Mouse (Mus musculus): ENCODE data around the gene Sort1.
"Not testable (repeated sequence)": the region's sequence is repeated elsewhere in the genome, so short reads cannot be mapped to it uniquely, and the experiment has no call there.

The Sort1 gene

GRCm38 (mm10) chr3:108283781-108284601 lies at the start of gene Sort1:
Gene Sort1 (plus strand): TSS chr3:108284082.
- DNase-seq: peak; percentile 92

GRCm38 (mm10) chr3:108237474-108238102 lies 46.3 kb upstream of the Sort1 start:
- DNase-seq: not testable (repeated sequence)

- no peak for DNase-seq
Observed at GRCm38 (mm10) chr3:108241243-108241839, 42.5 kb upstream of the Sort1 start.

DNA sequence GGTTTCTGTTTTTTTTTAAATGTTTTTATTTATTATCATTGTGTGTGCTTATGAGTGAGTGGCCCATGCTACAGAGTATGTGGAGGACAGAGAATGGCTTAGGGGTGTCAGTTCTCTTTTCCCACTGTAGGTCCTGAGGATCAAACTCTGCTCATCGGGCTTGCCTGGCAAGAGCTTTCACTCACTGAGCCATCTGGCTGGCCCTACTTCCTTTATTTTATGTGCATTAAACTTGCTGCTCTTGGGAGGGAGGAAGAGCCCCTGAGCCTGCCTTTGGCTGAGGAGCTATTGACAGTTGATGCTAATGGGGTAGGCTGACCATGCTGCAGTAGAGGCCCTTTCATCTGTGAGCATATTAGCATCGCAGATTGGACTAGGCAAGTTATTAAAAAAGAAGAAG lies 37.0 kb upstream of the Sort1 start:
- no peak for DNase-seq

DNA sequence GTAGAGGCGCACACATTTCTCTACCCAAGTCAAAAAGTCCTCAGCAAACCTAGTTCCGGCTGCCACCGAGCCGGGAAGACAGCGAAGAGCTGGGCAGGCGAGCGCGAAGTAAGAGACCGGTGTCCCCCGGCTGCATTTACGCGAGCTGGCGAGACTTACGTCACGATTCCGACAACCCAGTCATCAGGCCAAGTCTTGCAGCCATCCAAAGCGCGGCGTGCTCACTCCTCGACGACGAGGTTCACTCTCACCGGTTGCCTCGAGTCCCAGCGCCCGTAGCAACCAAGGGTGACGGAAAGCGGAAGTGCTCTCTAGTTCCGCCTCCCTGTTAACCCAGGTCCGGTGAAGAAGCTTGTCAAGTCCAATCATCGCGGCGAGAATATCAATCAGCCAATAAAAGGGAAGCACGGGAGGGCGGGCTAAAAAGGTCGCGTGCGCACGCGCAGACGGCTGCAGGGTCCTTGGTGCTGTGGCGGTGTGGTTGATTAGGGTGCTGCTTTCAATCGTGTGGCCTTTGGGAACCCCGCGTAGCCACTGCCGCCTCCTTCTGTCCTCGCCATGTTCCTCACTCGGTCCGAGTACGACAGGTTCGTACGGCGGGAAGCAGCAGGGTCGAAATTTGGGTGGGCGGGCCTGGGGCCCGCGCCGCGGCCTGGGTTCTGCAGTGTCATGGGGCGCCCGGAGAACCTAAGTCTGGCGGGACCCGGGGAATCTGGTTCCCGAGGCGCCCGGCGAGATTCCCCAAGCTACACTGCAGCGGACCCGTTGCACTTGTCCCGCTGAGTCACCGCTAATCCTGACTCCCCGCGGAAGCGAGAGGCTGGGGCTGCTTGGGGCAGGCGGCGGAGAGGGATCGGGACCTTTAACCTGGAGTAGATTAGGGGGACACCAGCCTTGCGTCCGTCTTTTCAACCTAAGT lies 26.9 kb upstream of the Sort1 start, which contains the start of gene Psma5:
Gene Psma5 (plus strand): TSS at position 208 of the 919 bp plus-strand sequence.
- DNase-seq: peak; percentile 92

DNA sequence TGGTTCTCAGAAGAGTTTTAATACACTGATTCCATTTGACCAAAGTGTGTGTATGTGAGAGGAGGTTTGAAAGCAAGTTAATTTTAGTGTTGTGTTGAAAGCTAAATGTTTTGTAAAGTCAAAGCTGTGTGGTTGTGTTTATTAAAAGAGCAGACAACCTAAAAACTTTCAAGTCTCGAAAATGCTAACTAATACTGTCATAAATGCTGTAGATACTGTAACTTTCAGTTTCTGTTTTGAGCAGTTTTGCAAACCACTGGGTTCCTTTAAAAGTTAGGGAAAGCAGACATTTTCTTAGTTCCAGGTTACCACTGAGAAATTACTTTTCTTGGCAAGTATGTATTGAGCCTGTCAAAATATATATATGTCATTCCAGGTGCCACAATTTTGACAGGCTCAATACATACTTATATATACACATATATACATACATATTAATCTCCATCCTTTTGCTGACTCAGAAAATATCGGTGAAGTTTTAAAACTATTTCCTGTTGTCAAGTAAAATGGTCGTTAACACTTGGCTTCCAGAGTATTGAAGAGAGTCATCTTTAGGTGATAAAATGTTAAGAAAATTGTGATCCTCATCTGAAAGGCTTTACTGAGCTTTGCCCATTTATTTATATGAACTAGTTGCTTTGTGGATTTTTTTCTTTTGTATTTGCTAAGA lies 25.9 kb upstream of the Sort1 start:
- no peak for DNase-seq

GRCm38 (mm10) chr3:108259319-108259718 lies 24.6 kb upstream of the Sort1 start:
- no peak for DNase-seq

DNA sequence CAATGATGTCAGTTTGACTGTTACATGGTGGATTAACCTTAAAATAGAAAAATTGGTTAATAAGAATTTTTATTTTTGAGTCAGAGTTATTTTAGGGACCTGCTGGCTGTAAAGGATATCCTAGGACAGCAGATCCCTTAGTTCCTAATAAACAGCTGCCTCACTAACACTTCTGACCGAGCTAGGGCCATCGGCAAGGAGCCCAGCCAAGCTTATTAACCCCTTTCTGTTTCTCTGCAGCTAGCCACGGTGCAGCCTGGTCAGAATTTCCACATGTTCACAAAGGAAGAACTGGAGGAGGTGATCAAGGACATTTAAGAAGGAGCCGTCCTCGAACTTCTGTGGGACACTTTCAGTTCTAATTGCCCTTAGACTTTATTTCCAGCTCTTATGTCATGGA lies 4.4 kb upstream of the Sort1 start:
- not testable (repeated sequence) for DNase-seq

DNA sequence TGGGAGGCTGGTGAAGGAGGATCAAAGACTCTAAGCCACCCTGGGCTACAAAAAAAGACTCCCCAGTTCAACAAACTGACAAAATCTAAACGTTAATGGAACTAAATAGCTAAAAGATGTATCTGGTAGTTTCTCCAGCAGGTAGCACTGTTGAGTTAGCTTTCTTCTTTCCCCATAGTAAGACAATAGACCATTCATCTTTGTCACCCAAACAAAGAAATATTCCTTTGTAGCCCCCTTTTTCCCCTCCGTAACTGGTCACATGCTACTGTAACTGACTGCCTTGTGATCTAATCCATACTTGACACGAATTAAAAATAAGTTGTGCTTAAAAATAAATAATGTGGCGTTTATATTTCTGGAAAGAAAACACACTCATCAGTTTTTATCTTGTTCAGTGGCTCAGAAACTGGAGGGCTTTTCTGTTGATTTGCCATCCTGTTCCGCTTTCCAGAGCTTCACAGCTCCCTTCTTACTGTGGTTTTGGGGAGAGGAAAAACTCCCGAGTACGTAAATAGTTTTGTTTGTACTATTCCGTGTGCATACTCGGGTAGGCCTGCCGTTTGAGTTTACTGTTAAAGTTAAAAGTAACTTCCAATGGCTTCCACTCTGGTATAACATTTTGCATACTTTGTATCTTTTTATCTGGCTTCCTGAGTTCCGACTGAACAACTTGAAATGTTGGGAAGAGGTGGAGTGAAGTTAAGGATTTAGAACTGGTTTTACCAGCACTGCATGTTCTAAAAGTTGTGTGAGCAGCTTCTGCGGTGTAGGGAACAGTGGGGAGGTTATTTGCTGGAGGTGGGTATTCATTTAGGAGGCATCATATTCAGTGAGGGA lies 1.3 kb upstream of the Sort1 start:
- no peak for DNase-seq

GRCm38 (mm10) chr3:108283241-108283561 lies 681 bp upstream of the Sort1 start:
- no peak for DNase-seq

GRCm38 (mm10) chr3:108285078-108285711 lies 1.3 kb downstream of the Sort1 start:
- no peak for DNase-seq

GRCm38 (mm10) chr3:108286671-108287439 lies 3.0 kb downstream of the Sort1 start:
- DNase-seq: no peak

DNA sequence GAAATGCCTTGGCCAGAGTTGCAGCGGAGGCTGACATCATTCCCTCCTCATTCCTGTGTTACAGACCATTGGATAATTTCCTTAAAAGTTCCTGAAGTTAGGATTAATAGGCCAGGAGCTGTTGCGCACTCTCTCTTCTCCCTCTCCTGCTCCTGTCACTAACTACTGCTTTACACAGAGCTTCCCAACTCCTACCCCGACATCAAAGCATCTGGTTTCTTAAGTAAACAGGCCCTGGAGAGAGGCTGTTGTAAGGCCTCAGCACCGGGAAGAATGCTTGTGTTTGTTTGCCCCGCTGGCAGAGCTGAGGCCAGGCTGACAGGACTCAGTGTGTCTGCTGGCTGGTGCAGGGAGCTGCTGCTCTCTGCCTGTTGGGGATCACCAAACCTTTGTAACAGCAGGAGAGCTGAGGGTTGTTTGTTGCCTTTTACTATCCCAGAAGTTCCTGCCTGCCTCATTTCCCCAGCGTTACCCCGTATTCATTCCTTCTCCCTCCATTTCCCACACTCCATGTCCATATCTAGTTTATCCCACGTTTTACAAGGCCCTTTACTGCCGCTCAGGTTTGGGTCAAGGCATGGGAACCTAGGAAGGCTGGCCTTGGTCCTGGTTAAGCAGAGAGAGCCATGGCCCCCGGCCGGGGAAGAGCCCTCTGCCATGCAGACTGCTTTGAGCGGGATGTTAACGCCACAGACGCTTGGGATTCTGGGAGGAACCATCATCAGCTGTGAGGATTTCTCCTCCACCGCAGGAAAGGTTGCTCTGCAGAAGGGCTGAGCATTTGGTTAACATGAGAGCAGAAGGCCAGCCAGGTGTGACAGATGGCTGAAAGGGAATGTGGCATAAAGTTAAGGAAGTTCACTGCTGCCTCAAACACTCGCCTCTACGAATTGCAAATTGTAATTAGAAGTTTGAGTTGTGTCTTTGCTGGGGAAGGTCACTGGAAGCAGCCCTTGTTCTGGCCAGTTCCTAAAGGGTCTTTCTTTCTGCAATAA lies 4.2 kb downstream of the Sort1 start:
- DNase-seq: no peak

GRCm38 (mm10) chr3:108289311-108290130 lies 5.6 kb downstream of the Sort1 start:
- no peak for DNase-seq

GRCm38 (mm10) chr3:108291036-108291799 lies 7.3 kb downstream of the Sort1 start:
- DNase-seq: no peak

GRCm38 (mm10) chr3:108294398-108294797 lies 10.5 kb downstream of the Sort1 start:
- no peak for DNase-seq

All from right cerebral cortex, postnatal 25 days (tissue).